Mouse (Mus musculus): ENCODE measurements around the gene Zfp94.

- TF ChIP-seq CTCF (IDR thresholded peaks at IDR 0.05; ENCODE audit: low read depth) = no peak
- TF ChIP-seq EP300 (IDR thresholded peaks at IDR 0.05; ENCODE audit: low read depth) = no peak
These were observed 57.0 kb downstream of the Zfp94 start for GRCm38 (mm10) chr7:24259306-24259999.

All from liver, postnatal 0 days (tissue).